Mouse (Mus musculus): ENCODE measurements around the gene Pip5k1c.

The Pip5k1c gene

DNA sequence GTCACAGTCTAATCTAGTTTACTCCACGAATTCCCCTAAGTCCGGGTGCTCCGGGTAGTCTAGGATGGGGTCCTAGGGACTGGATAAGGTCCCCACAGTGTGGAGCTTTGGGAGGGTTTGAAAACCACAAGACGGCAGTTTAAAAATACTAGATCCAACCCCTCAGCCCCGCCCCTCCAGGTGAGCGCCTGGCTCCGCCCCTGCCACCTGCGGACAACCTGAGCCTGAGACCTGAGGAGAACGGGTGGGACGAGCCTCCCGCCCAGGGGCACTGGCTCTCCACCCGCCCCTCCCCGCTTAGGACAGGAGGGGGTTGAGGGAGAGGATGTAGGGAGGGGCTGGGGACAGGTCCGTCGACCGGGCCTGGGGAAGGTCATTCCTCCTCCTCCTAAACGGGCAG is 8.0 kb upstream of the Pip5k1c start:
- peak; percentile 83 for DNase-seq

DNA sequence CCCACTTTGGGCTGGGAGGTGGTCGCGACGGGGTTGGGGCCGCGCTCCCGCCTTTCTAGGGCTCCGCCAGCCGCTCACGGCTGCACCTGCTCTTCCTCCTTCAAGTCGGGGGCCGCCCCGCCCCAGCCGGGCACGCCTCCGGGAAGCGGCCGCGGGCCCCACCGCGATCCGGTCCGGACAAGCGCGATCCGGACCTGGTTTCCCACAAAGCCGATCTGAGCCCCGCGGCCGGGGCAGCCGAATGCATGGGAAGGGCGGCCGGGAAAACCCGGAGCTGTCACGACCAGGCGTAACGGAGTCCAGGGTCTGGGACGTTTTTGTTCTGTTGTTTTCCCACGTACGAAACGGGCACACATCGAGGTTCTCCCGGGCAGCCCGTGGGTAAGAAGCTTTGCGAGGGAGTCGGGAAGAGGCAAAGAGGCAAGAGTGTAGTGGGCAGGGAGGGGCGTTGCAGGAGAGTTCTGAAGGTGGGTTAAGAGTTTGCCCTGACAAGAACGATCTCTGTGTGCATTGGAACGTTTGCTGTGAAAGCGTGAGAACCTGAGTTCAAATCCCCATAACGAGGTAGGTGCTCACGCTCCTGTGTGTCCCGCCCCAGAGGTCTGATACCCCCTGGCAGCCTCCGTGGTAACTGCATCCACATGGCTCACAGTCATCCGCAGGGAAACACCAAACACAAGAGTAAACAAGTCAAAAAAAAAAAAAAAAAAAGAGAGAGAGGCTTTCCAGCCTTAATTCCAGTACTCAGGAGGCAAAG is 6.9 kb upstream of the Pip5k1c start:
- DNase-seq: peak; percentile 85

DNA sequence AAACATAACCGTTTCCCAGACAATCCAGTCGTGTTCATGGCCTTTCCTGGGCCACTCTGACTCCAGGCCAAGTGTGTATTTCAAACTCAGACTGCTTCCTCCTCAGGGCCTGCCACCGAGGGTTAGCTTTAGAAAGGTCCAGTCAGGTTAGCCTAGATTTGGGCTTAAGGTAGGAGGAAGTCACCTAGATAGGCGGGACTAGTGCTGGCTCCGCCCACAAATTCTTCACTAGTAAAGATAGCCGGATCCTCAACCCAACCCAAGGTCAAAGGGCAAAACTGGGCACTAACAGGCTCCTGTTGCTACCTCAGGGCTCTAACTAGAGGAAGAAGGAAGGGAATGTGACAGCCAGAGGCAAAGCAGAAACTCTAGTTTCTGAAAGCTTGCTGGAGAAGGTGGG is 6.2 kb upstream of the Pip5k1c start:
- DNase-seq: peak; percentile 73

DNA sequence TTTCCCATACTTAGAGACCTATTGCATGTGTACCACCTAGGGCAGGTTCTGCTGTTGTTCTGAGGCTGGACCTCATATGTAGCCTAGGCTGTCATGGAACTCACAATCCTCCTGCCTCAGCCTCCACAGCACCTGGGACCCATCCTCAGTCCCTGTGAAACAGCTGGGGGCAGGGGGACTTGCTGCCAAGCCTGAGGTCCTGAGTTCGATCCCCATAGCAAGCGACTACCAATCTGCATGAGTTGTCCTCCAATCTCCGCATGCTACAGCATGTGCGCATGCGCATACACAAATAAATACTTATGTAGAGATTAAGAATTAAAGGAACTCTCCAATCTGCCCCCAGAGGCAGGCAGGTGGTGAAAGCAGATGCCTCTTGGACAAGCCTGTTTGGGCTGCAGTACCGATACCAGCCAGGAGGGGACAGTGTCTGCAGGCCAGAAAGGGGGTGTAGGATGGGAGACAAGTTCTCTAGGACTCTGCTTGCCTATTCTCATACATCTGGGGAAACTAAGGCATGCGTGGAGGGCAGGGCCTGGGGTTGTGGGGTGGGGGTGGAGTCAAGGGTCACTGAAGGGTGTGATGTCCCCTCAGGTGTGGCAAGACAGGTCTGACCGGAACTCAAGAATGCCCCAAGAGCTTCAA is 5.1 kb upstream of the Pip5k1c start:
- no peak for DNase-seq

DNA sequence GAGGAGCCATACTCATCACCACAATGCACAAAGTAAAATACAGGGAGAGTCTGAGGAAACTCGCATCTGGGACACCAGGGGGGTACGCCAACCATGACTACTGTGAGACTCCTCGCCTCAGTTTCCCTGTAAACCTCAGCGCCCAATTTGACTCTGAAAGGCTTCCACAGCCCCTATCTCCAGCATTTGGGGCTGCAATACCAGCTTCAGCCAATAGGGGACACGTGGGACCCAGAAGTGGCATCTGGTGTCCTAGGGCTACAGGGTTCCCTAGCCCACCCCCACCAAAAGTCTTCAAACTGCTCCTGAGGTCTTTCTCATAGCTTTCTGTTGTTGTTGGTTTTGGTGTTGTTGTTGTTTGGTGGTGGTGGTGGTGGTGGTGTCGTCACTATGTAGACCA is 4.2 kb upstream of the Pip5k1c start:
- DNase-seq: no peak

DNA sequence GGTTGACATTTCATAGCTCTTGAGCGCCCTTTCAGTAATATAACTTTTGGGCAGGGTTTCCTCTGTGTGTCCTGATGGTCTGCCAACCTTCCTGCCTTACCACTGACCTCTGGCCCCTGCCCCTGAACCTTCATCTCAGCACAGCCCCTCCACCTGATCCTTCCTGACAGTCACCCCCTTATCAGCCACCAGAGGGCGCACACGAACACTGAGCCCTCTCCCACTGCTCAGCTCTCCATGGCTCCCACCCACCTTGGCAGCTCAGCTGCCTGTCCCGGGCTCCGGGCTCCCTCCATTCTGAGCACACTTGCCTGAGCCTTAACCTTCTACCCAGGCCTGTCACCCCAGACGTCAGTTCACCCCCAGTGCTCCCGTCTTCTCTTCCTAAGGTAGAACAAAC is 3.5 kb upstream of the Pip5k1c start:
- peak; percentile 59 for DNase-seq

DNA sequence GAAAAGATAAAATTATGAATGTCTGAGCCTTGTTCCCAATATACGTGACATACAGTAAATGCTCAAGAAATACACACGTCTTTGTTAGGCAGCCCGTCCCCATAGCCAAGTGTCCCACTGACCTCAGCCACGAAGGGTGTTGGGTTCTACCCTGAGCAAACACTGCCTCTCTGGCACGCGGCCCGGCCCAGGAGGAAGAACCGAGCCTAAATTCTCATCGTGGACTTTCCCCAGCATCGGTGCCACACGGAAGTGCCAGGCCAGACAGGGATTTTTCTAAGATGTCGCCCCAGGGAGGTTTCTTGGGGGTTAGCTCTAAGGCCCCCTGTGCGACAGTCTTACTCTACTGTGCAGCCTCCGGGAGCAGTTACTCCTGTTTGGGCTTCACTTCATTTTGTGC is 3.0 kb upstream of the Pip5k1c start:
- DNase-seq: peak; percentile 65

DNA sequence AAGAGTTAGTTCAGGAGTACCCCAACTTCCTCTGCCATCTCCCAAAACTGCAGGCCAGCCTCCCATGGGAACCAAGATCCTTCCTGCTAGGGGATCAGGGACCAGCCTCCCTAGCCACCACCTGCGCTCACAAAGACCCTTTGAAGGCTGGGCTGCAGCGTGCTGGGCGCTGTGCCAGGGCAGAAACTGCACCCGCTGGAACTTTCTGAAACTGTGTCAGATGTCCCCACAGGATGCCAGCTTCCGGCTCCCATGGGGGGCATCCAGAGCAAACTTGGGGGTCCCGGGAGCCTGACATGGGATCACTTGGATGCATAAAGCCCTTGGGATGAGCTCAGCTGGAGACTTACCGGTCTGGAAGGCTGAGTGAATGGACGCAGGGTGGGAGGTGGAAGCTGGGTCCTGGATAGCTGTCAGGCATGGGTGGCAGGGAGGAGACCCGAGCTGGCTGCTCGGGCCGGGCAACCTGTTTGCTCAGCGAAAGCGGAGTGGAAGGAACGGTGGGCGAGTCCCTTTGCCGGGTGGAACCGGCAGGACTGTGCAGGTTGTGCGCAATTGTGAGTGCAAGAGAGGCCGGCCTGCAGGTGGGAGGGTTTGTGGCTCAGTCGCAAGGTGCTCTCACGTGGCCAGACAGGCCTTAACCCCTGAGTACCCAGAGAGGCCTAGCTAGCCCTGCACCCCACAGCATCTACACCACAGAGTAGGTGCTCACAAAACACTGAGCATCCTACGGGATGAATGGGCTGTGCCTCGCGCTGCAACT is 1.9 kb upstream of the Pip5k1c start:
- peak; percentile 75 for DNase-seq

DNA sequence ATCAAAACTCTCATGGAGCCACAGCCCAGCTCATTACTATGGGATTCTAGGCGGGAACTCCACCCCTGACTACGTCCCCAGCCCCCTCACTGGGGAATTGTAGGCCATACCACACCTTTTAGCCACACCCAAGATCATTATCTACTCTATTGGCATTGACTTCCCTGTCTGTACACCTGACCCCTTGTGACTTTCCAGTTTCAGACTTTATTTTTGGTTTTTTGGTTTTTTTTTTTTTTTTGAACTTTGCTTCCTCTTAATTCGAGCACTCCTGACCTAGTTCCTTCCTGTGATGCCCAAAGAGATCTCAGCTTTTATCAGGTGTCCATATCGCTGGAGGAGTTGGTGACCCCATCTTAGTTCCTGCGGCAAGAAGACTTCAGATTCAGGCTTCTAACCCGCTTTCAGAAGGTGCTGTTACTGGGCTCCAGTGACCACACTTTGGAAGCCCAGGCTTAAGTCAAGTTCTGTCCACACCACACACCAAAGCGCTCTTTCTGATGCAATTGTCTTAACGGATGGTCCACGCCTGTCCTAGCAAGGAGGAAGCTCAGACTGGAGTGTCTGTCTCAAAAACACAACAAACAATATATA is 1.2 kb upstream of the Pip5k1c start, which contains the start of gene Tjp3:
TSS of gene Tjp3 (minus strand) at position 71 of the 594 bp plus-strand sequence.
- no peak for DNase-seq

DNA sequence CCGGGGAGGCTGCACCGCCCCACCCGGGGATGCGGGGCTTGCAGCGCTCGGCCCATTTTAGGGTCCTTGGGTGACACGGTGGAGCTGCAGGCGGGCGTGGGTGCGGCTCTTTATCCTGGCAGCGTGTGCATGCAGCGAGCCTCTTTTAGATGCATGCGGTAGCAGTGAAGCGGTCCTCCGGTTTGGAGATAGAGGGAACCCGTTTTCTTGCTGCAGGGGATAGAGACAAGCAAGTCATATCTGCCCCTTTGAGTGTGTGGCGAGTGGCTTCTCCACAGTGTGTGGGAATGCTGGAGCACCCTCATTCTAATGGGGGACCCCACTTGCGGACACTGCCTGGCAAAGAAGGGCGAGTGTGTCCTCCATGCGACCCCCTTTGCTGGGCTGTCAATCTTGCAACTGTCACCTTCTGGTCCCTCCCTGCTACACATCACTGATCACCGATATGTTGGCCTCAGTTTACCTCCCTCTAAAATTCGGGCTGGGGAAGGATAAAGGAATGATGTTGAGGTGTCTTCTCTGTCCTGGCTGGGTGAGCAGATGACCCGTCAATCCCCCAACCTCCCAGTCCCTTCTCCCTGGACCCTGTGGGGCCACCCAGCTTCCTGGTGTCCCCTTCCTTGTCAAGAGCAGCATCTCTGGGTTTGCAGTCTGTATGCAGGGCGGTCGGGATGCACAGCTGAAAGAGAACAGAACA is 719 bp downstream of the Pip5k1c start:
- peak; percentile 42 for DNase-seq

DNA sequence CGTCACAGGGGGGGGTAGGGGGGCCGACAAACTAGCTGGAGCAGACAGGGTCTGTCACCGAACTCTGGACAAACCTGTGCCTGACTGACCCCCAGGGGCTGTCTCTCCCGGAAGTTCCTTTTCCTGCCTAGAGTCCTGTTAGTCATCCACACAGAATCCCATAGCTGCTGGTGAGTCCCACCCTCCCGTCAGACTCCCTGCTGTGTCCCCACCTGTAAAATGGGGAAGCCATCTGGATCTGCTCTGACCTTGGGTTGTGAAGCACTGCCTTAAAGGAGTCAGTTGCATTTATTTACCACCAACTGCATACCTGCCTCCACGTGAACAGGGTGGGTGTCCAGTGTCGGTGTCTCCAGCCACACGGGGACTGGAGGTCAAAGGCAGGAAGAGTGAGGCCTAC is 1.7 kb downstream of the Pip5k1c start:
- DNase-seq: no peak

DNA sequence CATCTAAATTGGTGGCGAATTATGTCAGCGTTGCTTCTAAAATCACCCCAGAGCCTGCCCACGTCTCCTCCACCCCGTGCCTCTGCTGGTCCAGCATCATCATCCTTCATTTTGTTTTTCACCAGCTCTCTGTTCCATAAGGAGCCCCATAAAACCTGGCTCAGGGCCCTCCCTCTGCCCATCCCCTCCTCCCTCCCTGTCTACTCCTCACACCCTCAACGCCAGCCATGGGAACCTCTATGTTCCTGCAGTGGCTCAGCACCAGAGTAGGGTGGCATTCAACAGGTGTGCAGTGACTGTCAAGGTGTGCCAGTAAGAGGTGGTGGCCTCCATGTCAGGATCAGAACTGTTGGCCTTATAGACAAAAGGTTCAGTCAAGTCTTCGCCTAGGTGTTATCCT is 2.4 kb downstream of the Pip5k1c start:
- DNase-seq: no peak

DNA sequence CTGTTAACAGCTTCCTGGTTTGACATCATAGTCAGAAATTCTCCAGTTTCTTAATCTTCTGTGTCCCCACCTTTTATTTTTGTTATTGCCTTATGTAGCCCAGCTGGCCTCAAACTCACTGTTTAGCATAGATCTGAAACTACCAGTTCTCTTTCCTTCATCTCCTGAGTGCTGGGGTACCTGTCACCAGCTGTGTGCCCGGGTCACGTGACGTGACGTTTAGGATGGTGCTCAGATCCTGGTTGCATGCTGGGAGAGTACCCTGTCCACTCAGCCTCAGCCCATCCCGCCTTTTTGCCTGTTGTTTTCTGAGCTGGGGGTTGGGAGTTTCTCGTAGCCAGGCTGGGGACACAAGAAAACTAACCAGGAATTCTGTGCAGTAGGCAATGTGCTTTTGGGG is 4.5 kb downstream of the Pip5k1c start:
- DNase-seq: no peak

DNA sequence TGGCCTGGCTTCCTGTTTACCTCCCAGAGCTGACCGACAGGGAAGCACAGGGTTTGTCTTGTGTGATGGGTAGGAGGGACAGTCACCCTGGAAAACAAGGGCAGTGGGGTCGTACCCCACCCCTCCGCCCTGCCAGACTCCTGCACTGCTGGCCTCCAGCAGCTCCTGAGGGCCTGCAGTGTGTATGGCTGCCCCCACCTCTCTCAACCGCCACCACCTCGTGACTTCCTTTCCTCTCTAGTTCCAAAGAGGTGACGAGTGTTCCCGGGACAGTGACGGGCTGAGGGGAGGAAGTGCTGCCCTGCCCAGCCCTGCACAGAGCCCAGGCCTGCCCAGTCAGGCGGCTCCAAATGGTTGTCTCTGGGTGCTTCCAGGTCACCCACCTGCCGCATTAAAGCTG is 5.1 kb downstream of the Pip5k1c start:
- peak; percentile 73 for DNase-seq

DNA sequence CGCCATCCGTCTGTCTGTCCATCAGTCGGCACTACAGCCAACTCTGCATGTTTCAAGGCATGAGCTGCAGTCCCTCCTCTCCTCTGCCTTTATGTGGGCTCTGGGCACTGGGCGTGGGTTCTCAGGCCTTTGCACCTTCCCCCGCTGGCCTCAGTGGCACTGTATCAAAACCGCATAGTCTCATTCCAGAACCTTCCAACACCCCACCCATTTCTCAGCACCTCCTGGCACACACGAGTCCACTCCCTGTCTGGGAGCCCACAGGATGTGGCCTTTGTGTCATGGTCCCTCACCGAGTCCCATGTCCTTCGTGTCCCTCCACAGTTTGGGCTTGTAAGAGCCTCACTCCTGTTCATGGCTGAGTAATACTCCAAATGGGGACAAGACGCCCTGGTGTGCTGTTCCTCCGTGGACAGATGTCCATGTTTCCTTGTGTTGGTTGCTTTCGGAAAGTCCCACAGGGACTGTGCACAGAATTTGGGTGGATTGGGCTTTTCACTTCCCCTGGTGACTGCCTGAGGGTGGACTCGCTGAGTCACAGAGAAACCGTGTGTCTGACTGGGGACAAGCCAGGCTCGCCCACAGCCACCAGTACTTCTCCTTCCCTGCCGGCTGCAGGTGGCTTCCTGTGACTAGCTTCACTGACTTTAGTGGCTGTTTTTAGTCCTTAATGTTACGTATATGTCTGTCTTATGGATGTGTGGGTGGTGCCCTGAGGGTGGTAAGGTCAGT is 5.8 kb downstream of the Pip5k1c start:
- DNase-seq: no peak

DNA sequence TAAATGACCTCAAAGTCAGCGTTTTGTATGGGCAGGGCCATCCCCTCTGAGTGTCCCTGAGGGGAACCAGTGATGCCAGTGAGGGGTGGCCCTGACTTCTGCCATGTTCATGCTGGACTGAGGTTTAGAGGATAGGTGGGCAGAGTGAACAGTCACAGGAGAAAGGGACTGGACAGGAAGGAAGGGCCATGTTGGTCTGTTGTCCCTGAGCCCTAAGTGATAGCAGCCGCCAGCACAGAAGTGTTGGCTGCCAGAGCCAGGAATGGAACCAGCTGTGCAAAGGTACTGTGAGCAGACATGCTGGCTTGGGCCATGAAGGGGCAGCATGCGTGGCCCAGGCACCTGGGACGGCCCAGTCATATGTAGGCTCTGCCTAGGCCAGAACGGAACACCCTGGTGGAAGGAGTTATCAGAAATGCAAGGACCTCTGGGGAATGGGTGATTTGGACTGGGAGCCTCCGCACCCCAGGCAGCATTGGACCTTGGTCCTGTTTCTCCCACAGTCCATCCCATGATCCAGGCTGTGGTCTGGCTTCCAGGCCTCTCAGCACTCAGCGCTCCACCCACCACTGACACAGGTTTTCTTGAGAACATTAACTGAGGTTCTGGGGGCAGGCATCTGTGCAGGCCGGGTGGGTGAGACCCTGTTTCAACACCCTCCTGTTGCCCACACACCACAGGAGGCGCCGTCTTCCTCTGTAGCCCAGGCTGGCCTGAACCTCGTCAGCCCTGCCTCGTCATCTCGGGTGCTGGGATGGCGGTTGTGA is 7.0 kb downstream of the Pip5k1c start:
- DNase-seq: peak; percentile 84

DNA sequence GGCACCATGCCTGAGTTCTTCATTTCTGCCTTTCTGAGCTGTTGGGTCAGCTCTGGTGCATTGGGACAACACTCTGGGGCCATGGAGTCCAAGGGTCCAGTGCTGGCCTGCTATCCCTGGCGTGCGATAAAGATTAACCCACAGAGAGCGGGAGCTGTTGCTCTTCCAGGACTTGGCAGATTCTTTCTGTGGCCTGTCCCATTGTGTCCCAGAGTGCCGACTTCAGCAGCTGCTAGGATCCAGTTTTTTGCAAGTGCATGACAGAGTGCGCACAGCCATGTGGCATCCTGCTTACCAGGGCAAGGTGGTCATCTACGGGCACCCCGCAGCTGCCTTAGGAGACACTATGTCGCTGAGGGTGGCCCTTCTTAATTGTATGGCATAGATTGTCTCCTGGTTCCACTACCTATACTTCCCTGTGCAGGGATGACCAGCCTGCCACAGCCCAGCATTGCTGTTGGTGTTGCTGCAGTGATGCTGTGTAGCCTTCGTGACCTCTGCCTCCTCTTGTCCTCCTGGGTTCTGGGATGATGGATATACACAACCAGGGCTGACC is 7.7 kb downstream of the Pip5k1c start:
- DNase-seq: peak; percentile 88

DNA sequence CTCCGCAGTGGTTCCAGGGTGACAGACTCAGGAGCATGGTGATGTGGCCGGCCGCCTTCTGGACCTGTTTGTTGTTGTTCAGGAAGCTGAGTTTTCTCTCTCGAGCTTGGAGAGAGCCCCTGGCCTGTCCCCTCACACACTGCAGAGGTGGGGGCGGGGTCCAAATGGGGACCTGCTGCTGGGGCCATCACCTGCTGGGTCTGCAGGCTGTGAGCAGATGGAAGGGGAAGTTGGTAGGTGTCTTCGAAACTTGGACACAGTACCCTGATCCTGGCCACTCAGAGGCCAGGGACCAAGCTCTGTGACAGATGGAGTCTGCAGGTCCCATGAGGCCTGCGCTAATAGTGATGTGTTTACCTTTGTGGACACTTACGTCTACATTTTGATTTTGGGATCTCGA is 8.6 kb downstream of the Pip5k1c start:
- DNase-seq: no peak

DNA sequence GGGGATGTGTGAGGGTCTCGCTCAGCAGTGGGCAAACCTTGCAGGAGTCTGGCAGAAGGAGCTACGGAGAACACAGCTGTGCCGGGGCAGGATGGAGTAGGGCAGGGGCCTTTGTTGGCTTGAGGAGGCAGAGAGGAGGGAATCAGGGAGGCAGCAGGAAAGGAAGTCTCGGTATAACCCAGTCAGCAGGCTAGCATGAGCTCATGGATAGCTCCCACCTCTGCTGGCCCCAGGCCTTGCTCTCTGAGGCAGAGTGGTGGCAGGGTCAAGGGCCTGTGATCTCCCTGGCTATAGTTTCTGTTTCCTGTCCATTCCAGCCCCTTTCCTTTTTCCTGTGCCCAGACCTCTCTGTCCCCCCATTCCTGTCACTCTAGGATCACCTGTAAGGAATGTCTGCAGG is 9.5 kb downstream of the Pip5k1c start:
- no peak for DNase-seq

DNA sequence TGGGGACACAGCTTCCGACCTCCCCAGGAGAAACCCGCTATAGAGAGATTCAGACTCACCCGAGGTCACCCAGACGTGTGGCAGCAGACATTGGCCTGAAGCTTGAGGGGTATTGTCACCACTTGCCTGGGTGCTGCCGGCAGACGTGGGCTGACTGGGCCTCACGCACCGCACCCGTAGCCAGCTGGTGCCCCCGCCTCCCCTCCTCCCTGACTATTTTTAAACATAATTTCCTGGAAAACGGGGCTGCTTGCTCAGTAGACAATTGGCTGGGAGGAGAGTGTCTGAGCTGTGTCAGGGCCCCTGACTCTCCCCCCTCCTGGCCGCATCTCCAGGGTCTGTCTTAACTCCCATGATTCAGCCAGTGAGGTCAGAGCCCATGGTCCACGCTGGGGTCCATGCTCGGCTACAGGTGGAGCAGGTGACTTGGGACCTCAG is 10.0 kb downstream of the Pip5k1c start:
- DNase-seq: no peak

DNA sequence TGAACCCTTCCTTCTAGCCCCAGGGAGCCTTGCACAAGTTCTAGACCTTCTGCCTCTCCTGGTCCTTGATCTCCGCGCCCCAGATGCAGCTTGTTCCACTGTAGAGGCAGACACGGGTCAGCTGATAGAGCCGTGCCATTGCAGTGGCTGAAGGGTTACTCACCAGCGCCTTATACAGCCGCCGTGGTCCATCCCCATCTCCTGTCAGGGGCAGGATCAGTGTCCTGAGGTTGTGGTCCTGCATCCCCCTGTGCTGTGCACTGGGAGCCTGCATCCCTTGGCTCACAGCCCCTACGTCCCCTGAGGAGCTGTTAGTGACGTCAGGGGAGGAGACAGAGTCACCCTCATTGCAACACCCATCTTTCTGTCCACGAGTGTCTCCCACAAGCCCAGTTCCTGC is 10.5 kb downstream of the Pip5k1c start:
- DNase-seq: no peak
